Mouse (Mus musculus) common myeloid progenitor, adult 5-6 weeks (primary cell): ENCODE results near the gene Lrrn3. TPM values are rescaled to one million over a fixed set of nuclear protein-coding genes. Genes with fewer than 3 reads are reported as not detected.

ENCODE experiments used
- ATAC-seq: replicated peaks from 2 replicates; pipeline ENCODE4 v1.8.0; 2016; ENCODE audit warnings: low read depth, mild to moderate bottlenecking, moderate TSS enrichment, inconsistent platforms; ENCODE audit not compliant: poor library complexity, severe bottlenecking
- total RNA-seq: library from RNA; stranded (forward); fragments of 200-1000, 187-1606 nt; gene quantifications from 2 replicates; pipeline ENCODE4 v1.2.3, GENCODE M21; 2017

The Lrrn3 gene
- total RNA-seq, result 0.29 and 0.59 TPM in 2 replicates

GRCm38 (mm10) chr12:41486331-41486730 lies at the start of gene Lrrn3:
Lrrn3 (minus strand) TSS chr12:41486431.
- 0 out of 2 replicates have a peak, but pooled peaks have one; percentile 9 for ATAC-seq

- ATAC-seq, result no peak
Observed at GRCm38 (mm10) chr12:41528410-41528809, 42.2 kb upstream of the Lrrn3 start.

GRCm38 (mm10) chr12:41526688-41527087 lies 40.5 kb upstream of the Lrrn3 start:
- ATAC-seq, result no peak

- ATAC-seq, result no peak
Observed at GRCm38 (mm10) chr12:41521671-41522070, 35.4 kb upstream of the Lrrn3 start.

- ATAC-seq, result no peak
Observed at GRCm38 (mm10) chr12:41520326-41520725, 34.1 kb upstream of the Lrrn3 start.

GRCm38 (mm10) chr12:41518897-41519296 lies 32.7 kb upstream of the Lrrn3 start:
- no peak for ATAC-seq

- ATAC-seq, result no peak
Observed at GRCm38 (mm10) chr12:41510588-41510987, 24.4 kb upstream of the Lrrn3 start.

- ATAC-seq, result peak; percentile 73
Observed at GRCm38 (mm10) chr12:41508610-41509009, 22.4 kb upstream of the Lrrn3 start.

GRCm38 (mm10) chr12:41500049-41500820 lies 14.0 kb upstream of the Lrrn3 start:
- ATAC-seq, result peak; percentile 93

- ATAC-seq, result peak; percentile 87
Observed at GRCm38 (mm10) chr12:41494620-41495019, 8.4 kb upstream of the Lrrn3 start.

- ATAC-seq, result peak; percentile 39; the same call in 1 of the 2 replicates
Observed at GRCm38 (mm10) chr12:41487005-41487404, 774 bp upstream of the Lrrn3 start.

- peak; percentile 64 for ATAC-seq
Observed at GRCm38 (mm10) chr12:41485512-41486215, 567 bp downstream of the Lrrn3 start.

GRCm38 (mm10) chr12:41484689-41485511 lies 1.3 kb downstream of the Lrrn3 start:
- peak; percentile 46 for ATAC-seq

GRCm38 (mm10) chr12:41483593-41484451 lies 2.4 kb downstream of the Lrrn3 start:
- peak; percentile 31; the same call in 1 of the 2 replicates for ATAC-seq

- no peak for ATAC-seq
Observed at GRCm38 (mm10) chr12:41483091-41483592, 3.1 kb downstream of the Lrrn3 start.

- no peak for ATAC-seq
Observed at GRCm38 (mm10) chr12:41481486-41481885, 4.7 kb downstream of the Lrrn3 start.

GRCm38 (mm10) chr12:41469096-41469801 lies 17.0 kb downstream of the Lrrn3 start:
- no peak for ATAC-seq

GRCm38 (mm10) chr12:41468374-41468991 lies 17.7 kb downstream of the Lrrn3 start:
- no peak for ATAC-seq
